Mouse (Mus musculus) small intestine, adult 2 months (tissue): ENCODE data around the gene Myo9b.

Experiments
- CTCF ChIP-seq: fragments of 200-500 bp; IDR thresholded peaks from 2 replicates; pipeline ENCODE4 v1.5.1; 2012; ENCODE audit warnings: low read depth, mild to moderate bottlenecking, control low read depth, inconsistent platforms, low read length, moderate library complexity, mixed read lengths; ENCODE audit not compliant: insufficient replicate concordance, insufficient read length; ENCODE audit errors: extremely low read depth
- POLR2A ChIP-seq: fragments of 200-500 bp; IDR thresholded peaks from 2 replicates; pipeline ENCODE4 v1.6.1; 2012; ENCODE audit warnings: low read depth, mild to moderate bottlenecking, control low read depth, inconsistent platforms, low read length, moderate library complexity

GRCm38 (mm10) chr8:71373000-71373399 is 100.5 kb downstream of the Myo9b start:
- TF ChIP-seq CTCF (no peak), POLR2A (no peak)
